Mouse (Mus musculus): ENCODE measurements around the gene Slc17a7. TPM values are rescaled to one million over a fixed set of nuclear protein-coding genes. Genes with fewer than 3 reads are reported as not detected.

Gene Slc17a7
- polyA plus RNA-seq, 1 experiment from 2014 or later, result 0.62 TPM

DNA sequence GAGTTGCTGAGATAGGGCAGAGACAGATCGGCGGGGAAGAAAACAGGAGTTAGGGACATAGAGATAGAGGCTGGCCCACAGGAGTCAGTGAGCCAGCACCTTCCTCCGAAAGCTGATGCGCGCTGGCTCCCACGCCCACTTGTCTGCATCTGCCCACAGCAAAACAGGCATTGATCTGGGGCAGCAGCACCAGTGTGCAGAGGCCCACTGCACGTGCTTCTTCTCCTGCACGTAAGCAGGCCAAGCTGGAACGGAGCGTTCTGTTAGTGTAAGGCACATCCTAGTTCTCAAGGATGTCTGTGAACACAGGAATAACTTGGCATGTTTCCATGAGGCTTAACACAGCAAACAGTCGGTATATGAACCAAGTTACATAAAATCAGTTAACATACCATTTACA, 35.2 kb downstream of the Slc17a7 start:
- Histone ChIP-seq H3K4me3 (replicated peaks; ENCODE audit: low read depth, low read length) (no peak overlapping the region), H3K9ac (replicated peaks; ENCODE audit: low read length) (no peak overlapping the region), H3K27me3 (ENCODE audit: control insufficient read depth, insufficient read depth, low read length) (no peaks in the 10 kb centered on the region), H3K27ac (replicated peaks; ENCODE audit: low read depth, low read length) (no peak overlapping the region), H3K36me3 (ENCODE audit: control insufficient read depth, insufficient read depth, low read length) (no peaks in the 10 kb centered on the region), H3K9me3 (ENCODE audit: control insufficient read depth, low read length) (no peaks in the 10 kb centered on the region), H3K4me1 (ENCODE audit: control insufficient read depth, insufficient read depth, low read length) (no peaks in the 10 kb centered on the region), H3K4me2 (ENCODE audit: low read length) (no peak overlapping the region)
- DNase-seq (no peak), ATAC-seq (ENCODE audit: low FRiP score, low TSS enrichment) (no peak)
- 82% methylated on average over 11 of the region's 11 CpGs for WGBS

DNA sequence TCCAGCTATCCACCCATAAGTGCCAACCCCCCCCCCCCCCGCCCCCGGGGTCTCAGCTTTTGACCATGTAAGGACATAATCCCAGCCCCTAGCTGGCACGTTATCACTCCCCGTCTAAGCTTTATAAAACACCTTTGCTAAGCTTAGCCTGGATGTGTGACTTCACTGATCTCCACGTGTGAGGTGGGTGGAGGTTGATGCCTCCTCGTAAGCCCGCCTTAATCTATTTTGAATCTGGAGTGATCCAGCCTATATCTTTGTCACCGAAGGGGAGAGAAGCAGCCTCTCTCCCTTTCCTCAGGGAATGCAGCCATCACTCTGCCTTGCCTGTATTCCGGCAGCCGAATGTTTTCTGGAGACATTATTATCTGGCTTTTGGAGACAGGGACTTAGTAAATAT, 38.9 kb downstream of the Slc17a7 start:
- Histone ChIP-seq H3K36me3 (ENCODE audit: control insufficient read depth, insufficient read depth, low read length) (no peaks in the 10 kb centered on the region), H3K4me1 (ENCODE audit: control insufficient read depth, insufficient read depth, low read length) (no peaks in the 10 kb centered on the region), H3K4me2 (ENCODE audit: low read length) (no peak overlapping the region), H3K27me3 (ENCODE audit: control insufficient read depth, insufficient read depth, low read length) (no peaks in the 10 kb centered on the region), H3K9ac (replicated peaks; ENCODE audit: low read length) (no peak overlapping the region), H3K4me3 (replicated peaks; ENCODE audit: low read depth, low read length) (no peak overlapping the region), H3K27ac (replicated peaks; ENCODE audit: low read depth, low read length) (no peak overlapping the region), H3K9me3 (ENCODE audit: control insufficient read depth, low read length) (no peaks in the 10 kb centered on the region)
- 62% methylated on average over 10 of the region's 10 CpGs for WGBS
- no peak for DNase-seq
- no peak for ATAC-seq (ENCODE audit: low FRiP score, low TSS enrichment)

- Histone ChIP-seq H3K4me2 (ENCODE audit: low read length) (peak within 1 kb of the TSS; percentile 57), H3K4me1 (ENCODE audit: control insufficient read depth, insufficient read depth, low read length) (no peaks in the 10 kb centered on the region), H3K9ac (replicated peaks; ENCODE audit: low read length) (peak within 1 kb of the TSS; percentile 42; the same call in 1 of the 2 replicates), H3K9me3 (ENCODE audit: control insufficient read depth, low read length) (no peaks in the 10 kb centered on the region), H3K27ac (replicated peaks; ENCODE audit: low read depth, low read length) (peak within 1 kb of the TSS; percentile 68), H3K36me3 (ENCODE audit: control insufficient read depth, insufficient read depth, low read length) (no peaks in the 10 kb centered on the region), H3K4me3 (replicated peaks; ENCODE audit: low read depth, low read length) (peak within 1 kb of the TSS; percentile 37), H3K27me3 (ENCODE audit: control insufficient read depth, insufficient read depth, low read length) (no peaks in the 10 kb centered on the region)
- WGBS, result 9% methylated on average over 44 of the region's 44 CpGs
- ATAC-seq (ENCODE audit: low FRiP score, low TSS enrichment), result peak; percentile 96
- DNase-seq, result peak; percentile 100
Measured at GRCm38 (mm10) chr7:45204380-45205143, 40.8 kb downstream of the Slc17a7 start, which contains the start of gene Ccdc155. Ccdc155 (minus strand) TSS chr7:45204892.

DNA sequence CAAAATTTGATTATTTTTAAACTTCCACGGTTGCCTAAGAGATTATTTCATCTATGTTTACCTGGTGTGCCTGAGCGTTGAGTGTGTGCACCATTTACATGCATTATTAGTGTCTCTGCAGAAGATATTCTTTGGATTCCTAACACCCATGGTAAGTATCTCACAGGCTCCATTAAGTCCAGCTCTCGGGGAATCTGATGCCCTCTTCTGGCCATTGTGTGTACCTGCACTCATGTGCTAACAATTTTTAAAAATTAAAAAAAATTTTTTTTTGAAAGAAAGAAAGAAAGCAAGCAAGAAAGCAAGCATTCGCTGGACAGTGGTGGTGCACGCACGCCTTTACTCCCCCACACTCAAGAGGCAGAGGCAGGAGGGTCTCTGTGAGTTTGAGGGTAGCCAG, 44.5 kb downstream of the Slc17a7 start:
- no peak for DNase-seq
- Histone ChIP-seq H3K36me3 (ENCODE audit: control insufficient read depth, insufficient read depth, low read length) (no peaks in the 10 kb centered on the region), H3K27ac (replicated peaks; ENCODE audit: low read depth, low read length) (no peak overlapping the region), H3K9me3 (ENCODE audit: control insufficient read depth, low read length) (no peaks in the 10 kb centered on the region), H3K4me3 (replicated peaks; ENCODE audit: low read depth, low read length) (no peak overlapping the region), H3K27me3 (ENCODE audit: control insufficient read depth, insufficient read depth, low read length) (peaks cover 16% of the 10 kb centered on the region), H3K4me2 (ENCODE audit: low read length) (no peak overlapping the region), H3K4me1 (ENCODE audit: control insufficient read depth, insufficient read depth, low read length) (no peaks in the 10 kb centered on the region), H3K9ac (replicated peaks; ENCODE audit: low read length) (no peak overlapping the region)
- no peak for ATAC-seq (ENCODE audit: low FRiP score, low TSS enrichment)
- WGBS, result 83% methylated on average over 6 of the region's 6 CpGs

- no peak overlapping the region for H3K4me3 ChIP-seq (replicated peaks; ENCODE audit: low read depth, low read length)
- no peak for DNase-seq
Measured at GRCm38 (mm10) chr7:45211070-45211469, 47.3 kb downstream of the Slc17a7 start.

DNA sequence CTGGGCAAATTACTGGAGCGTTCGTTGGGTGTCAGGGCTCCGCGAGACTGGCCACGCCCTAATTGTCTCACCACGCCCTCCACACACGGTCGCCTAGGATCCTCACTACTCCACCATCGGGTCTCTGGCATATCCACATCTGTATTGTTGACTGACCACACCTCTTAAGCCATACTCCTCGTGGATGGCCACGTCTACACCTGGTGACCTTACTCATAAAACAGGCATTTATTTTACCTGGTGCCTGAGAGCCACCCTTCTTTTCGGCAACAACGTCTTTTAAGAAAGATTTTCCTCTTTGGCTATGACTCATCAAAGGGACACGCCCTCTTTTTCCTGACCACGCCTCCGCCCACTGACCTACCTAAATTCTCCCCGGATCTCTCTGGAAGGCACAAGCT, 48.1 kb downstream of the Slc17a7 start, which contains the start of gene Dkkl1:
Gene Dkkl1 (minus strand): TSS at position 297 of the 401 bp plus-strand sequence.
- H3K27ac ChIP-seq (replicated peaks; ENCODE audit: low read depth, low read length), result no peak within 1 kb of the TSS
- peak within 1 kb of the TSS; percentile 28; the same call in 1 of the 2 replicates for H3K4me2 ChIP-seq (ENCODE audit: low read length)

More at GRCm38 (mm10) chr7:45211070-45211469, 47.3 kb downstream of the Slc17a7 start:
- Histone ChIP-seq H3K9me3 (ENCODE audit: control insufficient read depth, low read length) (no peaks in the 10 kb centered on the region), H3K36me3 (ENCODE audit: control insufficient read depth, insufficient read depth, low read length) (no peaks in the 10 kb centered on the region), H3K27ac (replicated peaks; ENCODE audit: low read depth, low read length) (no peak overlapping the region), H3K27me3 (ENCODE audit: control insufficient read depth, insufficient read depth, low read length) (peaks cover 16% of the 10 kb centered on the region), H3K4me1 (ENCODE audit: control insufficient read depth, insufficient read depth, low read length) (no peaks in the 10 kb centered on the region), H3K9ac (replicated peaks; ENCODE audit: low read length) (no peak overlapping the region), H3K4me2 (ENCODE audit: low read length) (no peak overlapping the region)
- no peak for ATAC-seq (ENCODE audit: low FRiP score, low TSS enrichment)
- WGBS, result 82% methylated on average over 10 of the region's 10 CpGs

DNA sequence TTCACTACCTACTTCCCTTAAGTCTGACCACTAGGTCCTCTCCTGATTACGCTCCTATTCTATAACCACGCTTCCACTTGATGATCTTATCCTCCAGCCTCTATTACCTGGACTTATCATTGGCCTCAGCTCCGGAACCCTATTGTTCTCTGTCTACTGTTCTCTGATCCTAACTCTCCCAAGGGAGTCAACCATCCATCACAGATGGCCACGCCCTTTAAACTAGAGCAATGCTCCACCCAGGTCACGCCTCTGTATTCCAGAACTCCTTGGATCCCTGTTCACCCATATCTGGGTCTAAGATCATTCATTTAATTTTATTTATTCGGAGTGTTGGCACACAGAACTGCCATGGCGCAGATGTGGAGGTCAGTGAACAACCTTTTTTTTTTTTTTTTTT, 48.6 kb downstream of the Slc17a7 start:
- no peak for DNase-seq
- H3K27ac ChIP-seq (replicated peaks; ENCODE audit: low read depth, low read length), result no peak overlapping the region
- H3K4me3 ChIP-seq (replicated peaks; ENCODE audit: low read depth, low read length), result no peak overlapping the region
- H3K27me3 ChIP-seq (ENCODE audit: control insufficient read depth, insufficient read depth, low read length), result peaks cover 16% of the 10 kb centered on the region
- ATAC-seq (ENCODE audit: low FRiP score, low TSS enrichment), result no peak
- peaks cover 11% of the 10 kb centered on the region; the same call in 1 of the 2 replicates for H3K4me1 ChIP-seq (ENCODE audit: control insufficient read depth, insufficient read depth, low read length)
- H3K9ac ChIP-seq (replicated peaks; ENCODE audit: low read length), result no peak overlapping the region
- no peaks in the 10 kb centered on the region for H3K9me3 ChIP-seq (ENCODE audit: control insufficient read depth, low read length)
- 74% methylated on average over 7 of the region's 7 CpGs for WGBS
- H3K36me3 ChIP-seq (ENCODE audit: control insufficient read depth, insufficient read depth, low read length), result no peaks in the 10 kb centered on the region
- no peak overlapping the region for H3K4me2 ChIP-seq (ENCODE audit: low read length)

More for the DNA sequence above, 48.1 kb downstream of the Slc17a7 start, which contains the start of gene Dkkl1:
- H3K9me3 ChIP-seq (ENCODE audit: control insufficient read depth, low read length), result no peaks in the 10 kb centered on the region
- 10% methylated on average over 17 of the region's 17 CpGs for WGBS
- no peak for ATAC-seq (ENCODE audit: low FRiP score, low TSS enrichment)
- DNase-seq, result no peak
- peaks cover 16% of the 10 kb centered on the region for H3K27me3 ChIP-seq (ENCODE audit: control insufficient read depth, insufficient read depth, low read length)
- H3K4me3 ChIP-seq (replicated peaks; ENCODE audit: low read depth, low read length), result no peak within 1 kb of the TSS
- H3K36me3 ChIP-seq (ENCODE audit: control insufficient read depth, insufficient read depth, low read length), result no peaks in the 10 kb centered on the region
- H3K4me1 ChIP-seq (ENCODE audit: control insufficient read depth, insufficient read depth, low read length), result peaks cover 6% of the 10 kb centered on the region; the same call in 1 of the 2 replicates
- H3K9ac ChIP-seq (replicated peaks; ENCODE audit: low read length), result no peak within 1 kb of the TSS

DNA sequence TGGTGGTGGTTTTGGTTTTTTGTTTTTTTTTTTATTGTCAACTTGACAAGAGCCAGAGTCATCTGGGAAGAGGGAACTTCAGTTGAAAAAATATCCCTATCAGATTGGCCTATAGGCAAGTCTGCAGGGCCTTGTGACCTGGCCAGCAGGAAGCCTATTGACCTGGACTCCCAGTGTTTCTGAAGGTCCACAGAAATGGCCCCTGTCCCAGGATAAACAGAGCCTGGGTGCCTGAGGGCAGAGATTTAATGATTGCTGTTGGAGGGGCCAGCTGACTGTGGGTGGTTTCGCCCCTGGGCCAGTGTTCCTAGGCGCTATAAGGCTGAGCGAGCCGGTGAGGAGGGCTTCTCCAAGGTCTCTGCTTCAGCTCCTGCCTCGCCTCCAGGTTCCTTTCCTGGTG, 50.0 kb downstream of the Slc17a7 start:
- Histone ChIP-seq H3K4me1 (ENCODE audit: control insufficient read depth, insufficient read depth, low read length) (peaks cover 13% of the 10 kb centered on the region; the same call in 1 of the 2 replicates), H3K9ac (replicated peaks; ENCODE audit: low read length) (no peak overlapping the region), H3K9me3 (ENCODE audit: control insufficient read depth, low read length) (no peaks in the 10 kb centered on the region), H3K27me3 (ENCODE audit: control insufficient read depth, insufficient read depth, low read length) (peaks cover 16% of the 10 kb centered on the region), H3K4me3 (replicated peaks; ENCODE audit: low read depth, low read length) (no peak overlapping the region), H3K36me3 (ENCODE audit: control insufficient read depth, insufficient read depth, low read length) (peaks cover 3% of the 10 kb centered on the region; the same call in 1 of the 2 replicates), H3K27ac (replicated peaks; ENCODE audit: low read depth, low read length) (no peak overlapping the region), H3K4me2 (ENCODE audit: low read length) (no peak overlapping the region)
- no peak for DNase-seq
- WGBS, result 74% methylated on average over 5 of the region's 5 CpGs
- ATAC-seq (ENCODE audit: low FRiP score, low TSS enrichment), result no peak
